Mouse (Mus musculus): ENCODE measurements around the gene Sh2d6. TPM values are rescaled to one million over a fixed set of nuclear protein-coding genes. Genes with fewer than 3 reads are reported as not detected.

Gene Sh2d6
- polyA plus RNA-seq, 1 experiment from 2014 or later = not detected

GRCm38 (mm10) chr6:72475221-72475985 is 46.1 kb downstream of the Sh2d6 start:
- H3K27ac ChIP-seq (ENCODE audit: low read depth) = no peak overlapping the region
- no peak for TF ChIP-seq CTCF (IDR thresholded peaks at IDR 0.05; ENCODE audit: low read depth)
- no peak for ATAC-seq (ENCODE audit: insufficient read depth)
- no peaks in the 10 kb centered on the region for H3K27me3 ChIP-seq (ENCODE audit: insufficient read depth, low read length)
- no peak overlapping the region for H3K4me3 ChIP-seq (ENCODE audit: low read depth, low read length)
- H3K36me3 ChIP-seq (ENCODE audit: insufficient read depth) = no peaks in the 10 kb centered on the region
- 0 out of 2 replicates have a peak, but pooled peaks cover 6% of the 10 kb centered on the region for H3K4me1 ChIP-seq (ENCODE audit: insufficient read depth)
- WGBS = 84% methylated on average over 4 of the region's 4 CpGs
- H3K9me3 ChIP-seq (ENCODE audit: low read depth, low read length) = no peaks in the 10 kb centered on the region
- DNase-seq = no peak
- H3K4me2 ChIP-seq = no peak overlapping the region
- H3K9ac ChIP-seq = no peak overlapping the region

- peak overlapping the region; percentile 30; the same call in 1 of the 2 replicates for H3K27ac ChIP-seq (ENCODE audit: low read depth)
- 0 out of 2 replicates have a peak, but pooled peaks cover 6% of the 10 kb centered on the region for H3K4me1 ChIP-seq (ENCODE audit: insufficient read depth)
- TF ChIP-seq CTCF (IDR thresholded peaks at IDR 0.05; ENCODE audit: low read depth) = no peak
- ATAC-seq (ENCODE audit: insufficient read depth) = peak; percentile 84
- no peaks in the 10 kb centered on the region for H3K9me3 ChIP-seq (ENCODE audit: low read depth, low read length)
- no peak overlapping the region for H3K4me3 ChIP-seq (ENCODE audit: low read depth, low read length)
- DNase-seq = peak; percentile 76
- H3K4me2 ChIP-seq = no peak overlapping the region
- no peaks in the 10 kb centered on the region for H3K36me3 ChIP-seq (ENCODE audit: insufficient read depth)
- H3K27me3 ChIP-seq (ENCODE audit: insufficient read depth, low read length) = no peaks in the 10 kb centered on the region
- WGBS = 35% methylated on average over 14 of the region's 14 CpGs
- no peak overlapping the region for H3K9ac ChIP-seq
Measured at GRCm38 (mm10) chr6:72473264-72474041, 48.1 kb downstream of the Sh2d6 start.

GRCm38 (mm10) chr6:72466171-72466570 is 55.3 kb downstream of the Sh2d6 start:
- ATAC-seq (ENCODE audit: insufficient read depth) (no peak), DNase-seq (no peak)
- Histone ChIP-seq H3K4me2 (no peak overlapping the region), H3K9ac (no peak overlapping the region), H3K4me1 (ENCODE audit: insufficient read depth) (no peaks in the 10 kb centered on the region), H3K27ac (ENCODE audit: low read depth) (no peak overlapping the region), H3K36me3 (ENCODE audit: insufficient read depth) (no peaks in the 10 kb centered on the region), H3K27me3 (ENCODE audit: insufficient read depth, low read length) (no peaks in the 10 kb centered on the region), H3K9me3 (ENCODE audit: low read depth, low read length) (no peaks in the 10 kb centered on the region), H3K4me3 (ENCODE audit: low read depth, low read length) (no peak overlapping the region)
- no peak for TF ChIP-seq CTCF (IDR thresholded peaks at IDR 0.05; ENCODE audit: low read depth)
- WGBS = 80% methylated on average over 4 of the region's 4 CpGs

GRCm38 (mm10) chr6:72465361-72466157 is 55.9 kb downstream of the Sh2d6 start:
- H3K4me3 ChIP-seq (ENCODE audit: low read depth, low read length) = no peak overlapping the region
- H3K4me2 ChIP-seq = no peak overlapping the region
- H3K9ac ChIP-seq = no peak overlapping the region
- WGBS = 61% methylated on average over 8 of the region's 8 CpGs
- H3K36me3 ChIP-seq (ENCODE audit: insufficient read depth) = no peaks in the 10 kb centered on the region
- no peaks in the 10 kb centered on the region for H3K9me3 ChIP-seq (ENCODE audit: low read depth, low read length)
- H3K27me3 ChIP-seq (ENCODE audit: insufficient read depth, low read length) = no peaks in the 10 kb centered on the region
- DNase-seq (peak; percentile 31), ATAC-seq (ENCODE audit: insufficient read depth) (no peak)
- TF ChIP-seq CTCF (IDR thresholded peaks at IDR 0.05; ENCODE audit: low read depth) = no peak
- no peaks in the 10 kb centered on the region for H3K4me1 ChIP-seq (ENCODE audit: insufficient read depth)
- no peak overlapping the region for H3K27ac ChIP-seq (ENCODE audit: low read depth)

Other genes starting within 250 kb of the Sh2d6 start
- gene Sftpb, start 217.1 kb downstream of the Sh2d6 start, polyA plus RNA-seq (2014; fragmentation: Nextera tagmentation; extraction: Ambion mirVana) = 30.4 and 33.5 TPM in 2 replicates
- 69.0 and 73.7 TPM in 2 replicates for gene Usp39, start 176.5 kb downstream of the Sh2d6 start, polyA plus RNA-seq (2014; fragmentation: Nextera tagmentation; extraction: Ambion mirVana)
- 25.5 and 29.7 TPM in 2 replicates for gene 0610030E20Rik, start 174.4 kb downstream of the Sh2d6 start, polyA plus RNA-seq (2014; fragmentation: Nextera tagmentation; extraction: Ambion mirVana)
- gene Tmem150a, start 166.3 kb downstream of the Sh2d6 start, polyA plus RNA-seq (2014; fragmentation: Nextera tagmentation; extraction: Ambion mirVana) = 10.3 and 10.4 TPM in 2 replicates
- gene Rnf181, start 154.8 kb downstream of the Sh2d6 start, polyA plus RNA-seq (2014; fragmentation: Nextera tagmentation; extraction: Ambion mirVana) = 105 and 116 TPM in 2 replicates
- 31.0 and 31.2 TPM in 2 replicates for gene Vamp5, start 141.2 kb downstream of the Sh2d6 start, polyA plus RNA-seq (2014; fragmentation: Nextera tagmentation; extraction: Ambion mirVana)
- 132 and 137 TPM in 2 replicates for gene Vamp8, start 131.0 kb downstream of the Sh2d6 start, polyA plus RNA-seq (2014; fragmentation: Nextera tagmentation; extraction: Ambion mirVana)
- gene Ggcx, start 107.4 kb downstream of the Sh2d6 start, polyA plus RNA-seq (2014; fragmentation: Nextera tagmentation; extraction: Ambion mirVana) = 22.3 and 23.4 TPM in 2 replicates
- gene Mat2a, start 82.1 kb downstream of the Sh2d6 start, polyA plus RNA-seq (2014; fragmentation: Nextera tagmentation; extraction: Ambion mirVana) = 400 and 402 TPM in 2 replicates
- gene Capg, start 22.7 kb upstream of the Sh2d6 start, polyA plus RNA-seq (2014; fragmentation: Nextera tagmentation; extraction: Ambion mirVana) = 40.5 and 45.9 TPM in 2 replicates
- 15.9 and 16.2 TPM in 2 replicates for gene Elmod3, start 76.7 kb upstream of the Sh2d6 start, polyA plus RNA-seq (2014; fragmentation: Nextera tagmentation; extraction: Ambion mirVana)
- gene Retsat, start 76.8 kb upstream of the Sh2d6 start, polyA plus RNA-seq (2014; fragmentation: Nextera tagmentation; extraction: Ambion mirVana) = 17.2 and 18.4 TPM in 2 replicates
- 40.4 and 43.2 TPM in 2 replicates for gene Tgoln1, start 95.3 kb upstream of the Sh2d6 start, polyA plus RNA-seq (2014; fragmentation: Nextera tagmentation; extraction: Ambion mirVana)

All from lung, embryonic 14.5 days (tissue).